Mouse (Mus musculus): ENCODE results near the gene Ptger4.
"Not testable (repeated sequence)": the region's sequence is repeated elsewhere in the genome, so short reads cannot be mapped to it uniquely, and the experiment has no call there.

Gene Ptger4

DNA sequence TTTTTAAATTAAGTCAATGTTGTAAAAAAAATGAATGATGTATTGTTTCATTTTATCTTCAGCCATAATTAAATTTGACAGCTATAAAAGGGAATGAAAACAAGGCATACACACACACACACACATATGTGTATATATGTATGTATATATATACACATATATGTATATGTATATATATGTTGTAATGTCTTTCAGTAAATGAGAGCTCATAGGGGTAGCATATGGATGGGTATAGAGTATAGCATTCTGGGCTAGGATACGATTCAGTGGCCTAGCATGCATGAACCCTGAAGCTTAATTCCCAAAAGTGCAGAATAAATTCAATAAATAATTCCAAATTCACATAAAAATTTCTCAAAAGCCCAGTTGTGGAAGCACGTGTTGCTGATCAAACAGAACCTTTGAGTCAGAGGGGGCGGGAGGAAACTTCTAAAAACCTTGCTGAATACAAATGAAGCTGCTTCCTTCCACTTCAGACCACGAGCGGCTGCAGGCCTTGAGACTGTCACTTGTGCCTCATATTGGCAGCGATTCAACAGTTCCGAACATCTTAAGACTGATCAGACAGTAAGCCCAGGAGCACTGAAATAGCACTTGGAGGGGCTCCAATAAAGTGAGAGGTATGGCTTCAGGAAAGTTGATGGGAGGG is 6.9 kb downstream of the Ptger4 start:
- DNase-seq: no peak

DNA sequence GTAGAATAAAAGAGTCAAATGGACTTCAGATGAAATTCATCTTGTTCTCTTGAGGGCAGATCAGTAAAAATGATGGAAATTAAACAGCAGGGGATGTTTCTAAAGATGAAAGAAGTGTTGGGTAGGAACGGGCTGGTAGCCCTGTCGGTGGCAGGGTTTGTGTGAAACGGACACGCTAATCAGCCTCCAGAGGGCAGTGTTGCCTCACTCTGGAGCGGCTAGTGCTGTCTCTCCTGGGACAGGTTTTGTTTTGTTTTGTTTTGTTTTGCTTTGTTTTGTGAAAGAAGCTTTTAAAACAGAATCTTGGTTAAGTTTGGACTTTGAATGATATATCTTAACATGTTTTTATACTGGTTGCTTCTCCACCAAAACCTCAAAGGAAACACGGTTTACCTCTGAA is 7.4 kb downstream of the Ptger4 start:
- peak; percentile 33 for DNase-seq

DNA sequence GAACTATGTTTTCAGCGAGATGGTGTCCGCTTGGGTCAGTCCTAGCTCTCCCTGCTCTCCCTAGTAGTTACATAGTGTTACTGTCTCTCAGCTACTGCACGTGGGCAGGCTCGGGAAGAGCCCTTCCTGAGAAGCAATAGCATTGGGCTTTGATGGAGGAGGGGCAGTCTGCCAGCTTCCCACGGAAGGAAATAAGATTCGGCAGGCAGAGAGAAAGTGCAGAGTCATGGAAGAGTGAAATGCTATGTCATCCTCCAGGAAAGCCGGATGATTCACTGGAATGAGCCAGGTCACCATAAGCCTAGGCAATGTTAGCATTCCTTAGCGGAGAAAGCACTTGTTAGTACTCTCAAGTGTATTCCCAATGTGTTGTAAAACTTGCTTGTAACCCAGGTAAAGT is 8.5 kb downstream of the Ptger4 start:
- DNase-seq: no peak

DNA sequence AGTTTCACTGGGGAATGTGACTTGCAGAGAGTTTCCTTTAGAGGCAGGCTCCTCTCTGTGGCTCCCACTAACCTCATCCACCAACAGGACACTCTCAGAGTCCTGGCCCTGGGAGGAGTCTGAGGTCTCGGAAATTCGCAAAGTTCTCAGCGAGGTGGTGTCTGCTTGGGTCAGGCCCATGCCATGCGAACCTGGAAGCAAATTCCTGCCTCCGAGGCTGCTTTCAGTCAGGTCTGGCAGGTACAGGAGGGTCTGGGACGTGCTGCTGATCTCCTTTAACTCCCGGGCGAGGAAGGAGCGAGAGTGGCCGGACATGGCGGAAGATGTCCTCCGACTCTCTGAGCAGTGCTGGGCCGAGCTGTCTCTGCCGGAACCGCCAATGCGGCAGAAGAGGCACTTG is 9.3 kb downstream of the Ptger4 start:
- no peak for DNase-seq

DNA sequence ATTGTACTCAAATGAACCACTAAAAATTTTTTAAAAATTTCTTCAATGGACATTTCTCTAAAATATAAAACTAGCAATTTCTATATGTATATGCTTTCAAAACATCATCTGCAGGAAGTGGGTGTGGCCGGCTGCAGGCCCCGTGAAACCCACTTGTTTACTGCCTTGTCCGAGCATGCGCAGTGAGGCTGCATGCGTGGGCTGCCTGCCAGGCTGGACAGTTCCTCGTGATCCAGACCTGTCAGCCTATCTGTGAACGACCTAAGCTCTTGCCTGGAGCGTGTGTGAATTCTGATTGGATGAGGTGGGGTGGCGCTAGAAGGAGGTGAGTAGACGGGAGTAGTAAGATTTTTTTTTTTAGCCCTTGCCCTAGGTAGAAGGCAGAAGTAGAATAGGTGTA is 13.2 kb downstream of the Ptger4 start:
- DNase-seq: not testable (repeated sequence)

DNA sequence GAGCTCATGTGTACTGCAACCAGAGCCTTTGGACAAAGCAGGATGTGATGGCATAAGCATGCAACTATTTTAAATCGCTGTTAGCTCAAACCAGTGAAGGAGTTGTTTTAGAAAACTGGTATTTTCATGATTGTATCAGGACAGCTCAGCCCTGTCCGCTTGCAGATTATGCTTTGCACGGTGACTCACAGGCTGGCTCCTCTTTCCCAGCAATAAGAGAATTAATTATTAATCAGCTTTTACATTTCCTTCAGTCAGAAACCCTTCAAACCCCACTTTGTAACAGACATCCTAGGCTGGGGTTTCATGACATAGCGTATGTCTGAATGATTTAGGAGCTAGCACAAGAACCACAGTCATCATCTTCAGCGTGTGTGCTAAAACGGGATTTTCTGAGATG is 23.5 kb downstream of the Ptger4 start:
- no peak for DNase-seq

DNA sequence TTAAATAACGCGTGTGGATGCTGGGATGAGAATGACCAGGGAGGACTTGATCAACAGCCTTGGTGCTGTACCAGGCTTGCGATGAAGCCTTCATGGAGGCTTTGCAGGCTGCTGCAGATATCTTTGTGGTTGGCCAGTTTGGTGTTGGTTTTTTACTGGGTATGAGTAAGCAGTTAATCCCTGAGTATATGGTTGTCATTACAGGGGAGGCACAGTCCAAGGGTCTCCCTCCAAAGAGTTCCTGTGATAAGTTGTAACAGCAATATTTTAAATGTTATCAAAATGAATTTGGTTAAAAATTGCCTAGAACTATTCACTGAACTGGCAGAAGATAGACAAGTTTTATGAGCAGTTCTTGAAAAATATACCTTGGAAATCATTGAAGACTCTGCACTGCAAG is 34.9 kb downstream of the Ptger4 start:
- DNase-seq: no peak

DNA sequence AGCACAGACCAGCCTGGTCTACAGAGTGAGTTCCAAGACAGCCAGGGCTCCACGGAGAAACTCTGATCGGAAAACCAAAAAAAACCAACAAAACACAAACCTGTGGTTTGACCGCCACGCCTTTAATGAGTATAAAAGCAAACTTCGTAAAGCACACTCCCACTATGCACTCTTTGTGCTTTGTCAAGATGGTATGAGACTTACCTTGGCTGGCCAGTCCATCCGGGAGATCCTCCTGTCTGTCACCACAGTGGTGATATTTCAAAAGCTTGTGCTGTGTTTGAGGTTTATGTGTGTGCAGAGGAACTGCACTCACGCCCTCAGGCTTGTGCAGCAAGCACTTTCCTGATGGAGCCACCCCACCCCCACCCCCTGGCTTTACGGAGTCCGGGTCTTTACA is 38.8 kb downstream of the Ptger4 start:
- no peak for DNase-seq

DNA sequence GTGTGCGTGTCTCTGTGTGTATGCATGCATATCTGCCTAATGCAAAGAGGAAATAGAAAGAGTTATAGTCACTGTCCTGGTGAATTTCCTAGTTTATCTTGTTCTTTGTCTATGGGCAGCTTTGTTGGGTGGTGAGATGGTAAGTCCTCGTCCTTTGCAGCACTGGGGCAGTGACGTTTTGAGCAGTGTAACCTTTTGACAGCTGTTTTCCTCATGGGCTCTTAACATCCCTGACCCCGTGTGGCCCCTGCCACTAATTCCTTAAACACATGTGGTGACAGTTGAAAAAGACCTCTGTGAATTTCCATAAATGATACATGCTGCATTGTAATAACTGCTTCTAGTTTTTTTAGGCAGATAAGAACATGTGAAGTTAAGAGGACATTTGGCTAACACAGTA is 47.3 kb downstream of the Ptger4 start:
- no peak for DNase-seq

DNA sequence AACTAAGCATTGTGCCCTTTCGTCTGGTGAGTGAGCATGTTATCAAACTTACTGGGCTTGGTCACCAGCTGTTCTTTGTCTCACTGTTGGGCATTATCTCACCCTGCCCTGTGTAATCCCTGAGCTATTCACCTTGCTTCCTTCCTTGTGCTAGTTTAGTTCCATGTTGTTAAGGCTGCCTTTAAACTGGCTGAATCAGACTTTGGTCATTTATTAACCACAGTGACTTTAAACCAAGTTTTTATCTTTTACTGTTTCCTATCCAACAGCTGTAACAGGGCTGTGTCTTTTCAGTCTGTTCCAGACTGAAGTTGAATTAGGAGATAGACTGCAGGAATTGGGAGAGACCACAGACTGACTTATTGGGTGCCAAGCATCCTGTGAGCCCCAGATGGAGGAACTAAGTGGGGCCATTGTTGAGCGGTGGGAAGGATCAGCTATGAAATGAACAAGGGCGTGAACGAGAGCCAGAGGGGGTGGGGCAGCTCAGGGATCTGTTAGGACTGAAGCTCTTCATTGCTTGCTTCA is 47.9 kb downstream of the Ptger4 start:
- no peak for DNase-seq

DNA sequence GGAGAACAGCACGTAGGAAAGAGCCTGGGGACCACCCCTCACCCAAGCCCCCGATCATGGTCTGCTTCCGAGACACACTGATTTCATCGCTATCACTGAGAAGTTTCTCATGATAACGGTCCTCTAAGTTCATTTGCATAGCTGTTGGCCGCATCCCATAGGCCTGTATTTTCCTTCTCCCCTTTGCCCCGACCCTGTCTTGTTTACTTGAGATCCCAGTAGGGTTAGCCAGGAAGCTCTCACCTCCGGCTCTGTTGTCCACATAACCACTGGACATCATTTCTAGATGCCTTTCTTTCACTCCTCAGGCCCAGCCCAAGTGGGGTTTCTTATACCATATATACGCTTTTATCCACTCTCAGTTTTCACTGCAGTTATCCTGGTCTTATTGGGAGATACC is 49.1 kb downstream of the Ptger4 start:
- DNase-seq: no peak

DNA sequence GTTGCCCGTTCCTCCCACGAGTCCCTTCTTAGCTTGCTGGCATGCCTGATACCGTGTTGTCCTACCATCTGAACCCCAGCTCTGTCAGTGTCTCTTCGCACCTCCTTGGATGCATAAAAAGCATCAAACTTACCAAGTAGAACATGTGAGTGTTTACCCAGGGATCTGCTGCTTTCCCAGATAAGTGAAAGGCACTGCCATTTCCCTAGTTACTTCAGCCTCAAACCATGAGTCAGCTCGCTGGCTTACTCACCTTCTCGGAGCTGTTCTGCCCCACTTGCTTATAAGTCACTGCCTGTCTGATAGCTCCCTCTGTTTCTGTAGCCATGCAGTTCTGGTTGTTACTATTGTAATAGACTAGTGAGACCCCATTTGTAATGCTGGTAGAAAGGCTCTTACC is 49.5 kb downstream of the Ptger4 start:
- no peak for DNase-seq

DNA sequence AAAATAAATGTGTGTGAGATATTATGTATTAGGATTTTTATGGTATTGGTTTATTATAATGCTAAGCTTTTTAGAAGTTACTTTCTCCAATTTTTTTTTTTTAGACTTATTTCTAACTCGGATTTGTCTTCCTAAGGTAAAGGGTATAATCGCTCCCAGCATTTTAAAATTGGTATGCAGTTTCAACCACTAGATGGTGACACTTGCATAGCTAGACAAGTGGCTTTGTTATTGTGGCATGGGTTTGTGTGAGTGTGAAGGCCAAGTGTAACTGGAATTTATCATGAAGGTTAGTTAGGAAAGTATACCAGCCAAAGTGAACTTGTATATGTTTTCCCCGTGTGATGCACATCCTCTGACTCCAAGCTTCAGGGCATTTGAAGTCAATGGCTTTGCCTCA is 50.2 kb downstream of the Ptger4 start:
- no peak for DNase-seq

DNA sequence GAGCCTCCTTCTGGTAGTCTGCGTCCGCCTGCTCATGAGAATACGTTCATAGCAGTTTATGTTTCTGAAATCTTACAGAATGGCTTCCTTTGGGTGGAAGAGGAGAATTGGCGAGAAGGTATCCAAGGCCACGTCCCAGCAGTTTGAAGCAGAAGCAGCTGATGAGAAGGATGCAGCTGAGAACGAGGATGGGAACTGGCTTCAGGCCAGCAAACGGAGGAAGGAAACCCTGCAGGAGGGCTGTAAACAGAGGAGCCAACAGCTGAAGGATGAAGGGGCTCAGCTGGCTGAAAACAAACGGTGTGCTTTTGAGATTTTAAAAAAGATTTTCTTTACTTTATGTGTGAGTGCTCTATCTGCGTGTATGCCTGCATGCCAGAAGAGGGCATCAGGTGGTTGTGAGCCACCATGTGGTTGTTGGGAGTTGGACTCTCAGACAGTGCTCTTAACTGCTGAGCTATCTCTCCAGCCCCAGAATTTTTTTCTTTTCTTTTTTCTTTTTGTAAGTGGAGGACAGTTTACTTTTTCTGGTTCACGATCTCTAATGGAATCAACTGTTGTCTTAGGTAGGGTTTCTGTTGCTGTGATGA is 54.4 kb downstream of the Ptger4 start:
- no peak for DNase-seq

DNA sequence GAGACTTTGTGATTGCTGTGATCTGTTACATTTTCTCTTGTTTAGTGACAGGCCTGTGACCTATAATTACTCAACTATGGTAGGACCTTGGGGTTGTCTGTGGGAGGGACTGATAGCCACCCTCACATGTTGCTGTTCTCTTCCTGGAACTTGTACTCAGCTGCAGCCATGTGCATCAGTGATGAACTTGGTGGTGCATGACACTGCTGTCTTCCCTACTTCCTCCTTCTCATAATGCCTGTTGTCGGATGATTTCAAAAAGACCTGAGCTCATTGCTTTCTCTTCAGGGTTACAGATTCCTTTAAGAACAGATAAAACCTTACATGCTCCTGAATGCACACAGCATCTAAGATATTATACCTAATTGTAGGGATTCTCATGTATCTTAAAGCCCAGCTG is 56.0 kb downstream of the Ptger4 start:
- DNase-seq: no peak

DNA sequence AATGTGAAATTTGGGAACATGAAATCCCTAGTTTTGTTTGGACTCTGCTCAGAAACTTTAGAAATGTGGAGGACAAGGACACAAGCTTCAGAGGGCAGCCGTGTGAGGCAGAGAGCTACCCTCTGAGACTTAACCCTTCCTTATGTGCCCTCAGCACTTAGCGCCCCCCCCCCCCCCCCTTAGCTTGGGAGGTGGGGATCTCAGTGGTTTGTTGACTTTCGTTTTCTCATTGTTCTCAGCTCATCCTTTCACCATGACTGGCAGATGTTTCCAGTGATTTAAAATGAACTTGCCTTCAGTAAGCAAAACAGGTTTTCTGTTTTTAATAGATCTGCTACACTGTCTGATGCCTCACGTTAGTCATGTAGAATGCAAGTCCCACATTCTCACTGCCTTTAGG is 56.9 kb downstream of the Ptger4 start:
- no peak for DNase-seq

DNA sequence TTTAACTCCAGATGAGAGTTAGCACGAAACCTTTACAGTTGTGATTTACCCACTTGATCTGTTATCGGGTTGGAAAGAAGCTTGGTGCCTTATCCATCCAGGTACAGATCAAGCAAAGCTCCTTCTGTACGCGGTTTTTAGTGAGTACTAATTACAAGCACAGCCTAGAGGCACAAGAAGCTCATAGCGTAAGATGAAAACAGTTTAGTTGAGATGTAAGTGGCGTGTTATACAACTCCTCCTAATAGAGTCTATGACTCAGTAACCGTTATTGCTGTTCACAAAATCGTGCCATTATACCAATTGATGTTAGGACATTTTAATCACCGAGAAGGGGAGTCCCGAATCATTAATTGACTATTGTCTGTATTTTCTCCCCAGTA is 57.7 kb downstream of the Ptger4 start:
- no peak for DNase-seq

DNA sequence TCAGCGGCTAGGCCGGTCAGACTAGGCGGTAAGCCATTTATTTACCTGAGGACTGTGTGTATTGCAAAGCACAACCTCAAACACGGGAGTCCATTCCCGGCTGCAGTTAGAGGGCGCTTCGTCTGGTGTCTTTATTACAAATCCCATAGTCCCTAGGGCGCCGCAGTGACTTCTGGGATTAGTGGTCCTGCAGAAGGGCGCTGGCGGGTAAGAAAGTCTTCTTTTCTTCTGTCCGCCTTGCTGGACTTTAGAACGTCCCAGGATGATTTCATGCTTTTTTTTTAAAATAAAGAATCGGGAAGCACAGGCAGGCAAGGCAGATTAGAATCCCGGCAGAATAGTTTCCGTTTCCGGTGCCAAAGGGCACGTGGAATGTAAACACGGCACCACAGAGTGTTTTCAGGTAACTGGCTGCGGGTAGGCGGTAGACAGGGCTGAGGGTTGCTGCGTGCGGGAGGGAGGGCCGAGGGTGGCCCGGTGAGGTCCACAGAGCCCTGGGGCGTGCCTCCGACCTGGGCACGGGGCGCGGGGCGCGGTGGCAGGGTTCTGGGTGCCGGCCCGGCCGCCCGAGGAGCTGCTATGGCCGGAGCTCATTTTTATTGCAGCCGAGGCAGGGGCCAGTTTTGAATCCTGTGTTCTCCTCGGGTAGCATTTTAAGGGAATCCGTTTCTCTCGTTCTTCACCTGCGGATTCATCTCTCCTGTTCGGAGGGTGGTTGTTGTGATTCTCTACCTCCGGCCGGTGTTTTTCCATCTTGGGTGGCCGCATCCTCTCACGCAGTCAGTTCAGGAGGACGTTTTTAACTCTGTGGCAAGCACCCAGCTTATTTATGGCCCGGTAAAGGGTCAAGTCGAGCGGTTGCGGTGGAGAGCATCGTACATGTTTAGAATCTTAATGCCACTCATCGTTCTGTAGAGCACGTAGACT is 58.4 kb downstream of the Ptger4 start, which contains the start of gene Ttc33:
Gene Ttc33, plus strand, starts transcription at position 160 of the 927 bp plus-strand sequence.
- DNase-seq: peak; percentile 80

DNA sequence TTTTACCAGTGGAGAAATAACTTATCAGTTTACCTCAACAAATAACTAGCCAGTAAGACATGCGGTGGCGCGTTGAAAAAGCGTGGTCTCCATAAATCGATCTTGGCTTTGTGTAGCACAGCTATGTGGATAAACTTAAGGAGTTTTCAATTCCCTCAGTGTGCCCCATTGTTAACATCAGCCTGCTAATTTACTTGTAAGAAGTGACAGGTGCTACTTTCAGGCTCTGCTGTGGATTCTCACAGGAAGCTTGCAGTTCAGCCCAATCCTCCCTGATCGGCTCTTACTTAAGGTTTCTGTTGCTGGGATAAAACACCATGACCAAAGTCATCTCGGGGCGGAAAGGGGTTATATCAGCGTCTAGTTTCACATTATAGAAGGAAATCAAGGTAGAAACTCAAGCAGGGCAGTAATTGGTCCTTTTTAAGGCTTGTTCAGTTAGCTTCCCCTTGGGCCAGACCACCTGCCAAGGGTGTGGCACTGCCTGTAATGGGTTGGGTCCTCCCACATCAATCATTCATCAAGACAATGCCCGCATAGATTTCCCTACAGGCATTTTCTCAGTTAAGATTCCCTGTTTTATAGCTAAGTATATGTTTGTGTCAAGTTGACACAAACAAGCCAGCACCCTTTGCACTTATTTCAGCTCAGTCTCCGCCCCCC is 59.2 kb downstream of the Ptger4 start:
- DNase-seq: peak; percentile 26

DNA sequence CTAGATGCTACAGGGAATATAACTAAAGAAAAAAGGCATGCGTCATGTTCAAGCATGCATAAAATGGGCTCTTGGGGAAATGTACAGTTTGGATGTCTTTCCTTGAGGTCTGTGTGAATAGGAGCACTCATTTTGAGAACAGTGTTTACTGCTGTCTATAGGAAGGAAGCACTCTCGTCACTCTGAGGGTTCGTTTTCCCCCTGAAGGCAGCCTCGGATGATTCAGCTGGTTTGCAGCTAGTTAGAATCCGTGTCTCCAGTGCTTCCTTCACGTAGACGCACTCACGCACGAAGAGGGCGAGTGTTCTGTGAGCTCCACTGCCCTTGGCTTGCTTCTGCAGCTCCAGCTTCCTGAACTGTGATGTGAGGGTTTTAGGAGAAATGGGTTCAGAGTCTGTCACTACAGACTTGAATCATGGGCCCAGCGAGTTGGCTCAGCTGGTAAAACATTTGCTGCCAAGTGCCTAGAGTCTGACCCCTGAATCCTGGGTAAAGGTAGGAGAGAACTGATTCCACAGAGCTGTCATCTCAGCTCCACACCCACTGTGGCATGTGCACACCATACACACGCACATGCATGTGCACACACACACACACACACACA is 70.7 kb downstream of the Ptger4 start:
- no peak for DNase-seq

DNA sequence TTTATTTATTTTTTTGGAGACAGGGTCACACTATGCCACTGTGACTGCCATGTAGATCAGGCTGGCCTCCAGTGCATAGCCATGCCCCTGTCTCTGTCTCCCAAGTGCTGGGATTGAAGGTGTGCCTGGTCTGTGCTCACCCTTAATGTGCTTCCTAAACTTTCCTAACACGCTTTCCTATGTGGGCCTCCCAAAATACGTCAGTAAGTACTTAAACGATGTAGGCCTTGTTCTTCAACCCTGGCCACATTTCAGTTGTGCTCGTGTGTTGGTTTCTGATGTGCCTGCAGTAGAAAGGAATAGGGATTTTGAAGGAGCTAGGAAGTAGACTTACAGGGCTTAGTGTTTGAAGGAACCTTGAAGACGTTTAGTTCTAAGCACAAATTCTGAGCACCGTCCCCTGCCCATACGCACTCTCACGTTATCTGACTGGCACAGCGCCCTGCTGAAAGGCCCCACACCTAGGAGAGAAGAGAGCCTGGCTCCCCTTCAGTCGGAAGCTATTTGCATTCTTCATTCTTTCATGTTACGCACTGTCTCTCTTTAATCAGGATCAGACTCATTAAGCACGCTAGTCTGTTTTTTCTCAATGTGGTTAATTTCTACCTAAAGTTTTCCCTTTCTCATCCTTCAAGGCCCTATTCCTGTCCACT is 78.7 kb downstream of the Ptger4 start:
- no peak for DNase-seq

DNA sequence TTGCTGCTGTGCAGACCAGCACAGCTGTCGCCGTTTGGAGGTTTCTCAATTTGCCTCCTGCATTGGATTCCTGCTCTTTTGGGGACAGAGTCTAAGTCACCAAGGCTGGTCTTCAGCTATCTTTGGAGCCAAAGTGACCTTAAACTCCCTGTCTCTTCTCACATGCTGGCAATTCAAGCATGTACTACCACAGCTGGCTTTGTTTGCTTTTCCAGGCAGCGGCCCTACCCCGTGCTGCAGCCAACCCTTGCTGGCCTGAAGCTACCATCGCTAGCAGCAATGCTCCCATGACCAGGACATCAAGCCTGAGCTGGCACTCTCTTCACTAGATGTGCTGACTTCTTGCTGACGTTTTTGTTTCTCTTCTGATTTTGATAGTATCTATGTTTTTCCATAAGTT is 85.2 kb downstream of the Ptger4 start:
- no peak for DNase-seq
